Mouse (Mus musculus) cerebellum, postnatal 10 days (tissue): ENCODE results near the gene Pcsk6.
"Not testable (repeated sequence)": the region's sequence is repeated elsewhere in the genome, so short reads cannot be mapped to it uniquely, and the experiment has no call there.

ENCODE experiments used
- DNase-seq, 2 experiments: peaks; one replicate each; pipeline ENCODE4 v3.0.0; 2021; ENCODE audit warnings: mixed read lengths in 2 of 2

Pcsk6 gene

GRCm38 (mm10) chr7:65861591-65862472 is at the start of gene Pcsk6:
Pcsk6 (plus strand) TSS chr7:65861734.
- peak; percentile 61 to 74 for DNase-seq

- no peak for DNase-seq
Observed at GRCm38 (mm10) chr7:65813611-65814212, 47.8 kb upstream of the Pcsk6 start.

GRCm38 (mm10) chr7:65817564-65817963 is 44.0 kb upstream of the Pcsk6 start:
- no peak for DNase-seq

- no peak for DNase-seq
Observed at GRCm38 (mm10) chr7:65820391-65820790, 41.1 kb upstream of the Pcsk6 start.

GRCm38 (mm10) chr7:65821901-65822300 is 39.6 kb upstream of the Pcsk6 start:
- DNase-seq, result not testable (repeated sequence)

GRCm38 (mm10) chr7:65822506-65823119 is 38.9 kb upstream of the Pcsk6 start:
- DNase-seq, result no peak

GRCm38 (mm10) chr7:65839756-65840155 is 21.8 kb upstream of the Pcsk6 start:
- DNase-seq, result no peak

GRCm38 (mm10) chr7:65843210-65843609 is 18.3 kb upstream of the Pcsk6 start:
- DNase-seq, result no peak

GRCm38 (mm10) chr7:65860981-65861380 is 553 bp upstream of the Pcsk6 start:
- no peak for DNase-seq

- no peak for DNase-seq
Observed at GRCm38 (mm10) chr7:65862473-65863176, 1.1 kb downstream of the Pcsk6 start.

GRCm38 (mm10) chr7:65869173-65869572 is 7.6 kb downstream of the Pcsk6 start:
- no peak for DNase-seq

GRCm38 (mm10) chr7:65869794-65870193 is 8.3 kb downstream of the Pcsk6 start:
- no peak for DNase-seq

GRCm38 (mm10) chr7:65870227-65870626 is 8.7 kb downstream of the Pcsk6 start:
- no peak for DNase-seq

GRCm38 (mm10) chr7:65870928-65871580 is 9.5 kb downstream of the Pcsk6 start:
- peak; percentile 63 to 72 for DNase-seq

- peak; percentile 37 to 44 for DNase-seq
Observed at GRCm38 (mm10) chr7:65871851-65872250, 10.3 kb downstream of the Pcsk6 start.

- DNase-seq, result peak in 1 of 2 experiments; percentile 40
Observed at GRCm38 (mm10) chr7:65873176-65873845, 11.8 kb downstream of the Pcsk6 start.

GRCm38 (mm10) chr7:65873902-65874301 is 12.4 kb downstream of the Pcsk6 start:
- no peak for DNase-seq

GRCm38 (mm10) chr7:65876596-65876995 is 15.1 kb downstream of the Pcsk6 start:
- DNase-seq, result no peak

- DNase-seq, result peak; percentile 44 to 71
Observed at GRCm38 (mm10) chr7:65878234-65878633, 16.7 kb downstream of the Pcsk6 start.

- DNase-seq, result peak; percentile 75 to 84
Observed at GRCm38 (mm10) chr7:65879330-65879729, 17.8 kb downstream of the Pcsk6 start.

GRCm38 (mm10) chr7:65880666-65881289 is 19.2 kb downstream of the Pcsk6 start:
- no peak for DNase-seq
